Mouse (Mus musculus): ENCODE data around the gene Hhex. TPM values are rescaled to one million over a fixed set of nuclear protein-coding genes. Genes with fewer than 3 reads are reported as not detected.

The Hhex gene
- total RNA-seq (2015) = 87.2 and 88.1 TPM in 2 replicates
- total RNA-seq (2017) = 28.2 and 29.9 TPM in 2 replicates

- peak; percentile 47 for ATAC-seq (replicated peaks; ENCODE audit: poor library complexity)
Measured at GRCm38 (mm10) chr19:37434263-37434951, at the start of gene Hhex. Hhex (plus strand) TSS chr19:37434810.

GRCm38 (mm10) chr19:37386126-37386525 lies 48.5 kb upstream of the Hhex start:
- ATAC-seq (replicated peaks; ENCODE audit: poor library complexity) = no peak

GRCm38 (mm10) chr19:37391869-37392268 lies 42.7 kb upstream of the Hhex start:
- no peak for ATAC-seq (replicated peaks; ENCODE audit: poor library complexity)

GRCm38 (mm10) chr19:37396279-37396678 lies 38.3 kb upstream of the Hhex start:
- no peak for ATAC-seq (replicated peaks; ENCODE audit: poor library complexity)

GRCm38 (mm10) chr19:37400936-37401335 lies 33.7 kb upstream of the Hhex start:
- ATAC-seq (replicated peaks; ENCODE audit: poor library complexity) = no peak

- ATAC-seq (replicated peaks; ENCODE audit: poor library complexity) = peak; percentile 87
Measured at GRCm38 (mm10) chr19:37418294-37418693, 16.3 kb upstream of the Hhex start.

- peak; percentile 90 for ATAC-seq (replicated peaks; ENCODE audit: poor library complexity)
Measured at GRCm38 (mm10) chr19:37419613-37420012, 15.0 kb upstream of the Hhex start.

GRCm38 (mm10) chr19:37428589-37428988 lies 6.0 kb upstream of the Hhex start:
- ATAC-seq (replicated peaks; ENCODE audit: poor library complexity) = peak; percentile 42

GRCm38 (mm10) chr19:37431139-37431756 lies 3.4 kb upstream of the Hhex start:
- no peak for ATAC-seq (replicated peaks; ENCODE audit: poor library complexity)

GRCm38 (mm10) chr19:37432868-37433570 lies 1.6 kb upstream of the Hhex start:
- ATAC-seq (replicated peaks; ENCODE audit: poor library complexity) = no peak

GRCm38 (mm10) chr19:37433895-37434262 lies 731 bp upstream of the Hhex start:
- no peak for ATAC-seq (replicated peaks; ENCODE audit: poor library complexity)

GRCm38 (mm10) chr19:37435041-37435852 lies 637 bp downstream of the Hhex start:
- peak; percentile 59 for ATAC-seq (replicated peaks; ENCODE audit: poor library complexity)

- no peak for ATAC-seq (replicated peaks; ENCODE audit: poor library complexity)
Measured at GRCm38 (mm10) chr19:37435853-37436174, 1.2 kb downstream of the Hhex start.

GRCm38 (mm10) chr19:37436514-37437288 lies 2.1 kb downstream of the Hhex start:
- ATAC-seq (replicated peaks; ENCODE audit: poor library complexity) = peak; percentile 32

- ATAC-seq (replicated peaks; ENCODE audit: poor library complexity) = no peak
Measured at GRCm38 (mm10) chr19:37437289-37437606, 2.6 kb downstream of the Hhex start.

GRCm38 (mm10) chr19:37440181-37440580 lies 5.6 kb downstream of the Hhex start:
- ATAC-seq (replicated peaks; ENCODE audit: poor library complexity) = no peak

- no peak for ATAC-seq (replicated peaks; ENCODE audit: poor library complexity)
Measured at GRCm38 (mm10) chr19:37440708-37441475, 6.3 kb downstream of the Hhex start.

GRCm38 (mm10) chr19:37442524-37443286 lies 8.1 kb downstream of the Hhex start:
- peak; percentile 70 for ATAC-seq (replicated peaks; ENCODE audit: poor library complexity)

GRCm38 (mm10) chr19:37443631-37444140 lies 9.1 kb downstream of the Hhex start:
- ATAC-seq (replicated peaks; ENCODE audit: poor library complexity) = peak; percentile 44
